Mouse (Mus musculus) central nervous system, embryonic 11.5 days (tissue): Measurements from ENCODE around the gene Mup20. TPM values are rescaled to one million over a fixed set of nuclear protein-coding genes. Genes with fewer than 3 reads are reported as not detected.

Source experiments
- polyA plus RNA-seq: library from polyadenylated mRNA; depleted of rRNA; stranded (reverse); fragments of >200 nt; gene quantifications from 2 replicates; pipeline ENCODE4 v1.2.3, GENCODE M21; 2012; rRNA removed

Mup20 gene
- not detected in 2 replicates for polyA plus RNA-seq

GRCm38 (mm10) chr4:62054058-62054457, at the start of gene Mup20:
TSS of gene Mup20 (minus strand) at chr4:62054158.

GRCm38 (mm10) chr4:62087241-62087640, 33.3 kb upstream of the Mup20 start, which contains the start of gene Mup3:
TSS of gene Mup3 (minus strand) at chr4:62087342.

Other genes starting within 250 kb of the Mup20 start
- gene Mup5, start 218.9 kb downstream of the Mup20 start, polyA plus RNA-seq, result not detected in 2 replicates
- gene Mup3, start 33.2 kb upstream of the Mup20 start, polyA plus RNA-seq, result not detected in 2 replicates
- gene Mup21, start 96.7 kb upstream of the Mup20 start, polyA plus RNA-seq, result not detected in 2 replicates
- 12.4 and 17.8 TPM in 2 replicates for gene Zfp37, start 176.9 kb upstream of the Mup20 start, polyA plus RNA-seq
- gene Slc31a2, start 208.4 kb upstream of the Mup20 start, polyA plus RNA-seq, result 6.0 and 9.1 TPM in 2 replicates